Mouse (Mus musculus) cerebellum, adult 2 months (tissue): ENCODE results near the gene Immp2l.

Source experiments
- CTCF ChIP-seq: fragments of 200-500 bp; IDR thresholded peaks from 2 replicates; pipeline ENCODE4 v1.5.1; 2011; ENCODE audit warnings: low read depth, mild to moderate bottlenecking, control low read depth, low read length, moderate library complexity, borderline replicate concordance; ENCODE audit not compliant: insufficient read depth
- POLR2A ChIP-seq: fragments of 200-500 bp; IDR thresholded peaks from 2 replicates; pipeline ENCODE4 v1.6.1; 2011; ENCODE audit warnings: low read length, control low read depth, borderline replicate concordance; ENCODE audit not compliant: insufficient read depth

DNA sequence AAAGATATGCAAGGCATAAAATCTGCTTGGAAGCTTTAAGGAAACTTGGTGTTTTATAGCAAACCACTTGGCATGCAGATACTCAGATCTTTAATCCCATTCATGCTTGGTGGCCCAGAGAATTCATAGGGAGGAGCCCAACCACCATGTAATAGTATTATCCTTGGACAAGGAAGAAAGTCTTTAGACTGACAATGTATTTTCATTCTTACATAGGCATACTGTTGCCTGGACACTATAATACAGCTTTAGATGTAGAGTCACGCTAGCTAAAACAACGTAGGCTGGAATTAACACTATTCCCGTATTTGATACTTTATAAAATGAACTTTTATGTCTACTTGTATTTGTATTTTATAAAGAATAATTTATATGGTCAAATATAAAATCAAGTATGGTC is 665.9 kb downstream of the Immp2l start:
- no peak for TF ChIP-seq CTCF
- TF ChIP-seq POLR2A, result no peak
